Mouse (Mus musculus): Measurements from ENCODE around the gene Eif2b1. TPM values are rescaled to one million over a fixed set of nuclear protein-coding genes. Genes with fewer than 3 reads are reported as not detected.

Eif2b1 gene
- polyA plus RNA-seq, 1 experiment from 2014 or later: 67.9 TPM

- 36% methylated on average over 8 of the region's 8 CpGs for WGBS
- peak overlapping the region; percentile 94 for H3K4me2 ChIP-seq (replicated peaks)
- no peak for ATAC-seq (ENCODE audit: low FRiP score, low read depth)
- peak overlapping the region; percentile 81 for H3K9ac ChIP-seq
- H3K9me3 ChIP-seq: no peaks in the 10 kb centered on the region
- no peaks in the 10 kb centered on the region for H3K27me3 ChIP-seq
- peaks cover 19% of the 10 kb centered on the region for H3K36me3 ChIP-seq
- peak overlapping the region; percentile 10; the same call in 1 of the 2 replicates for H3K27ac ChIP-seq
- peaks cover 44% of the 10 kb centered on the region for H3K4me1 ChIP-seq
- peak overlapping the region; percentile 80 for H3K4me3 ChIP-seq
Measured at GRCm38 (mm10) chr5:124529697-124530096, 49.2 kb downstream of the Eif2b1 start.

- WGBS: 15% methylated on average over 8 of the region's 8 CpGs
Measured at GRCm38 (mm10) chr5:124529191-124529651, 49.7 kb downstream of the Eif2b1 start.

GRCm38 (mm10) chr5:124528791-124529190 is 50.1 kb downstream of the Eif2b1 start:
- Histone ChIP-seq H3K4me1 (peaks cover 44% of the 10 kb centered on the region), H3K27ac (peak overlapping the region; percentile 58; the same call in 1 of the 2 replicates), H3K4me2 (replicated peaks) (peak overlapping the region; percentile 94), H3K27me3 (no peaks in the 10 kb centered on the region), H3K4me3 (peak overlapping the region; percentile 80), H3K9me3 (no peaks in the 10 kb centered on the region), H3K36me3 (peaks cover 24% of the 10 kb centered on the region), H3K9ac (peak overlapping the region; percentile 81)
- WGBS: 25% methylated on average over 9 of the region's 9 CpGs
- no peak for ATAC-seq (ENCODE audit: low FRiP score, low read depth)

More at GRCm38 (mm10) chr5:124529191-124529651, 49.7 kb downstream of the Eif2b1 start:
- Histone ChIP-seq H3K27me3 (no peaks in the 10 kb centered on the region), H3K4me1 (peaks cover 44% of the 10 kb centered on the region), H3K36me3 (peaks cover 24% of the 10 kb centered on the region), H3K9ac (peak overlapping the region; percentile 81), H3K9me3 (no peaks in the 10 kb centered on the region), H3K4me3 (peak overlapping the region; percentile 80), H3K27ac (peak overlapping the region; percentile 58; the same call in 1 of the 2 replicates), H3K4me2 (replicated peaks) (peak overlapping the region; percentile 94)
- ATAC-seq (ENCODE audit: low FRiP score, low read depth): no peak

GRCm38 (mm10) chr5:124528351-124528750 is 50.6 kb downstream of the Eif2b1 start:
- Histone ChIP-seq H3K9me3 (no peaks in the 10 kb centered on the region), H3K27me3 (no peaks in the 10 kb centered on the region), H3K4me1 (peaks cover 44% of the 10 kb centered on the region), H3K4me2 (replicated peaks) (peak overlapping the region; percentile 94), H3K9ac (peak overlapping the region; percentile 81; the same call in 1 of the 2 replicates), H3K4me3 (peak overlapping the region; percentile 80), H3K36me3 (peaks cover 24% of the 10 kb centered on the region), H3K27ac (no peak overlapping the region)
- WGBS: 70% methylated on average over 4 of the region's 4 CpGs
- ATAC-seq (ENCODE audit: low FRiP score, low read depth): no peak

GRCm38 (mm10) chr5:124524943-124525342 is 54.0 kb downstream of the Eif2b1 start:
- peaks cover 42% of the 10 kb centered on the region for H3K36me3 ChIP-seq
- WGBS: 91% methylated on average over 5 of the region's 5 CpGs
- no peak overlapping the region for H3K27ac ChIP-seq
- no peak overlapping the region for H3K4me3 ChIP-seq
- H3K27me3 ChIP-seq: no peaks in the 10 kb centered on the region
- no peak for ATAC-seq (ENCODE audit: low FRiP score, low read depth)
- no peak overlapping the region for H3K4me2 ChIP-seq (replicated peaks)
- no peaks in the 10 kb centered on the region for H3K9me3 ChIP-seq
- peaks cover 26% of the 10 kb centered on the region for H3K4me1 ChIP-seq
- no peak overlapping the region for H3K9ac ChIP-seq

GRCm38 (mm10) chr5:124523032-124523431 is 55.9 kb downstream of the Eif2b1 start:
- no peak overlapping the region for H3K27ac ChIP-seq

GRCm38 (mm10) chr5:124521588-124521987 is 57.3 kb downstream of the Eif2b1 start:
- Histone ChIP-seq H3K27ac (no peak overlapping the region), H3K4me3 (no peak overlapping the region), H3K9me3 (no peaks in the 10 kb centered on the region), H3K9ac (no peak overlapping the region), H3K4me1 (no peaks in the 10 kb centered on the region), H3K4me2 (replicated peaks) (no peak overlapping the region), H3K36me3 (peaks cover 70% of the 10 kb centered on the region), H3K27me3 (no peaks in the 10 kb centered on the region)
- 91% methylated on average over 4 of the region's 4 CpGs for WGBS
- no peak for ATAC-seq (ENCODE audit: low FRiP score, low read depth)

More at GRCm38 (mm10) chr5:124523032-124523431, 55.9 kb downstream of the Eif2b1 start:
- no peak for ATAC-seq (ENCODE audit: low FRiP score, low read depth)
- 92% methylated on average over 8 of the region's 8 CpGs for WGBS
- no peaks in the 10 kb centered on the region for H3K9me3 ChIP-seq
- H3K4me2 ChIP-seq (replicated peaks): no peak overlapping the region
- H3K36me3 ChIP-seq: peaks cover 60% of the 10 kb centered on the region
- peaks cover 7% of the 10 kb centered on the region for H3K4me1 ChIP-seq
- H3K4me3 ChIP-seq: no peak overlapping the region
- no peaks in the 10 kb centered on the region for H3K27me3 ChIP-seq
- no peak overlapping the region for H3K9ac ChIP-seq

Other genes with a start within 250 kb of the Eif2b1 start
- gene Cdk2ap1, start 216.0 kb downstream of the Eif2b1 start, polyA plus RNA-seq (2015; fragmentation: Nextera tagmentation; extraction: Ambion mirVana): 43.7 and 49.6 TPM in 2 replicates
- 102 and 104 TPM in 2 replicates for gene Sbno1, start 153.1 kb downstream of the Eif2b1 start, polyA plus RNA-seq (2015; fragmentation: Nextera tagmentation; extraction: Ambion mirVana)
- 36.0 and 37.6 TPM in 2 replicates for gene Kmt5a, start 139.2 kb downstream of the Eif2b1 start, polyA plus RNA-seq (2015; fragmentation: Nextera tagmentation; extraction: Ambion mirVana)
- 34.6 and 37.2 TPM in 2 replicates for gene Rilpl2, start 100.8 kb downstream of the Eif2b1 start, polyA plus RNA-seq (2015; fragmentation: Nextera tagmentation; extraction: Ambion mirVana)
- 24.3 and 28.2 TPM in 2 replicates for gene Snrnp35, start 96.0 kb downstream of the Eif2b1 start, polyA plus RNA-seq (2015; fragmentation: Nextera tagmentation; extraction: Ambion mirVana)
- 26.0 and 27.8 TPM in 2 replicates for gene Rilpl1, start 47.7 kb downstream of the Eif2b1 start, polyA plus RNA-seq (2015; fragmentation: Nextera tagmentation; extraction: Ambion mirVana)
- gene Tmed2, start 38.4 kb downstream of the Eif2b1 start, polyA plus RNA-seq (2015; fragmentation: Nextera tagmentation; extraction: Ambion mirVana): 590 and 600 TPM in 2 replicates
- 17.5 and 17.8 TPM in 2 replicates for gene Ddx55, start 26.3 kb downstream of the Eif2b1 start, polyA plus RNA-seq (2015; fragmentation: Nextera tagmentation; extraction: Ambion mirVana)
- gene Gtf2h3, start within 50 bp of the Eif2b1 start, polyA plus RNA-seq (2015; fragmentation: Nextera tagmentation; extraction: Ambion mirVana): 74.4 and 78.5 TPM in 2 replicates
- gene Atp6v0a2, start 49.4 kb upstream of the Eif2b1 start, polyA plus RNA-seq (2015; fragmentation: Nextera tagmentation; extraction: Ambion mirVana): 54.1 and 54.7 TPM in 2 replicates
- 0.11 and 0.40 TPM in 2 replicates for gene Dnah10, start 146.0 kb upstream of the Eif2b1 start, polyA plus RNA-seq (2015; fragmentation: Nextera tagmentation; extraction: Ambion mirVana)

All from limb, embryonic 13.5 days (tissue).